Mouse (Mus musculus) thymus, postnatal 4 days (tissue): ENCODE measurements around the gene Fam98c.
A peak's percentile ranks its signal among the peaks of the same experiment; 100 is the strongest.
"Not testable (repeated sequence)": the region's sequence is repeated elsewhere in the genome, so short reads cannot be mapped to it uniquely, and the experiment has no call there.

Experiments
- DNase-seq: peaks from one replicate; pipeline ENCODE4 v3.0.0; 2021

The Fam98c gene

DNA sequence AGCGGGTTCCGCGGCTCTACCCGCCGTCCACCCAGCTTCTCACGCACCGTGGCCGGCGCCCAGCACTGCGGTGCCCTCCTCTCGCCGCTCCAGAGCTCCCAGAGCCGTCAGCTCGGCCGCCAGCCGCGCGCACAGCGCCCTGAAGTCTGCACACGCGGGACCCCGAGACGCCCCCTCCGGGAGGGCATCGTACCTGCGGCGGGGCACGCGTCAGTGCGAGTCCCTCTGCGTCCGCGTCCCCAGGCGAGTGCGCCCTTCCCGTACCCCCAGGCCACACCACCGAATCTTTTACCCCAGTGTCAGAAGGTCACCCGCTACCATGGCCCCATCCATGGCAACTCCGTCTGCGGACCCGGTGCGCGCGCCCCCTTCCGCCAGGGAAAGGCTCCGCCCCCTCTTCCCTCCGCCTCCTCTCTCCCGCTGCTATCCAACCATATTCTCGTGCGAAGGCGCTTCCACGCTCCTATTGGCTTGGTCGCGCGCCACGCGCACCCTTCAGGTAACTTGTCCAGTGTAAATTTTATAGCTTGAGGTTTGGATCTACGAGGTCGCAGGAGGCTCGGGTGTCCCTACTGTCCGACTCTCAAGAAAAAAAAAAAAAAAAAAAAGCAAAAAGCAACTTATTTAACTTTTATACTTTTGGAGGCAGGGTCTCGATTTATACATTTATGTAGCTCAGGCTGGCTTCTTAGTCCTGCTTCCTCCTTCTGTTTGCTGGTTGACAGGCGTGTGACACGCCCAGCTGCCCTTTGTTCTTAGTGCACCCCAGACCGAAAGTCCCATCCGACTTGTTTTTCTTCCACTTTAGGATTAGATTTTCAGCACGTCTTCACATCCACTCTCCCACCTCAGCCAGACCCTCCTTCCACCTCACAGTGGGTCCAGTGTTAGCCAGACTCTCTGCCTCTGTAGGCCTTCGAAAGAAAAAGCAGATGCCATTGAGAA is at the start of gene Fam98c:
TSS of gene Fam98c (minus strand) at position 397 of the 945 bp plus-strand sequence.
- DNase-seq: peak; percentile 89

DNA sequence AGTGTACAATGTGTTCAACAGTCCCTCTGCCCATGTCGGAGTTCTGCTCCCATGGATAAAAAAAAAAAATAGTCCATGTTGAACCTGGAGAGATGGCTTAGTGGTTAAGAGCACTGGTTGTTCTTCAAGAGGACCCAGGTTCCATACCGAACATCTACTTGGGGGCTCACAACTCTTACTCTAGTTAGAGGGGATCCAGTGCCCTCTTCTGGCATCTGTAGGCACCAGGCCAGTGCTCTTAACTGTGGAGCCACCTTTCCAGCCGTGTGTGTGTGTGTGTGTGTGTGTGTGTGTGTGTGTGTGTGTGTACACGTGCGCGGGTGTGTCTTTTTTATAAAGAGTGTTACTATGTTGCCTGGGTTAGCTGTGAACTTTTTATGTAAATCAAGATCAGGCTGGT is 46.5 kb upstream of the Fam98c start:
- peak; percentile 44 for DNase-seq

DNA sequence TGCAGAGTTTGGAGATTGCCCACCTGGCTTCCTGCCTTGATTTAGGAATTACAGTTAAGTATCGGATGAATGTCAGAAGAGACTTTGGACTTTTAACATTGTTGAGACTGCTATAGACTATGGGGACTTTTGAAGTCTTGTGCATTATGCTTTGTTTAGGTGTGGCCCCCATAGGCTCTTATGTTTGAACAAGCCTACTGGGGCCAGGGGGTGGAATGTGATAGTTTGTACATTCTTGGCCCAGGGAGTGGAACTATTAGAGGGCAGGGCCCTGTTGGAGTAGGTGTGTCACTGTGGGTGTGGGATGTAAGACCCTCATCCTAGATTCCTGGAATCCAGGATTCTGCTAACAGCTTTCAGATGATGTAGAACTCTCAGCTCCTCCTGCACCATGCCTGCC is 38.2 kb upstream of the Fam98c start:
- not testable (repeated sequence) for DNase-seq

DNA sequence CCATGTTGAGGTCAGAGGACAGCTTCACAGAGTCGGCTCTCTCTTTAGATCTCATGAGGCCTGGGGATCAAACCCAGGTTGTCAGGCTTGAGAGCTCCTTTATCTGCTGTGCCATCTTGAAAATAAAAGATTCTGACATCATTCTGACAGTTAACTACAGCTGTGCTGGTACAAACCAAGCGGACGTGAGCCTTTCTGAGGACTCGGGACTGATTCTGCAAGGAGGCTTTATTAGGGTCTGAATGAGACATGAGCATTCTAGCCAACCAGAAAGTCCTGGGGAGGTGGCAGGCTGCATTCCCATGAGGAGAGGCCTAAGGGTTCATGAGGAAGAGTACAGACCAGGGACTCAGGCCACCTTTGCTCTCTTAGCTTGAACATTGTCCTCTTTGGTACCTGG is 25.3 kb upstream of the Fam98c start:
- not testable (repeated sequence) for DNase-seq

DNA sequence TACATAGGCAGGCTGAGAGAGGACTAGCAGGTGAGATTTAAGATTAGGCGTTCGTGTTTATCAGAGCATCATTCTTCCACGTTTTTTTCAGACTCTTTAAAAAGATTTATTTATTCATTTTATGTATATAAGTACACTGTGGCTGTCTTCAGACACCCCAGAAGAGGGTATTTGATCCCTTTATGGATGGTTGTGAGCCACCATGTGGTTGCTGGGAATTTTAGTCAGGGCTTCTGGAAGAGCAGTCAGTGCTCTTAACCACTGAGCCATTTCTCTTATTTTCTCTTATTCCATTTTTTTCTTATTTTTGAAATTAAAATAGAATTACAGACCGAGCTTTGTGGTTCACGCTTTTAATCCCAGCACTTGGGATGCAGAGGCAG is 24.8 kb upstream of the Fam98c start:
- no peak for DNase-seq

DNA sequence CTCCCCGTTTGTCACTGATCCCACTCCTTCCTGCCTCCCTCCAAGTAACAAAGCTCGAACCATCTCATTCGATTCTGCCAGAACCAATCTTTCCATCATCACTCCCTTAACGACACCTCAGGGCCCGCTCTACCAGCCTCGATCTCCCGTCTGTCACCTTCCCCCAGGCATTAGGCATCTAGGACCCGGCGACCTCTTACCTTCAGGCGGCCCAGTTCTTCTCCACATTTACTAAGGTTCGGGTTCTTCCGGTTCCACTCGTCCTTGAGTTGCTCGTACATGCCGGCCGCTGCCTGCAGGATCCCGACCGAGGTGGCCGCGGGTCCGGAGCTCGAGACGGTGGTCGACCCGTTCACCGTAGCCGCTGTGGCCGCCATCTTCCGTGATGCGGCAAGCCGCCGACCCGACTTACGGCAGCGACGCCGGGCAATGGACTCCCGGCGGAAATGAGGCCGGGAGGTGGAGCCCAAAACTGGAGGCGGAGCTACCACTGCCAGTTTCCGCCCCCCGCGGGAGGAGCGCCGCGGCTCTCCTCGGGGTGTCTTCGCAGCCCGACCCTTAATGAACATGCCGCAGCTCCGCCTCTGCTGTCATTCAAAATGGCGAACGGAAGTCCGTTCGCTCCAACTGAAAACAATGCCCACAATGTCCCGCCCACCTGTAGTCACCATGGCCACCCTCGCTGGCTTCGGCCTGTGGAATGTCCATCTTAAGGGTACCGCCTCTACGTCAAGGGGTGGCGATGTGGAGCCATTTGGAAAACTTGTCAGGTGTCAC is 24.2 kb upstream of the Fam98c start, which contains the start of gene Psmd8:
TSS of gene Psmd8 (minus strand) at position 625 of the 777 bp plus-strand sequence.
- DNase-seq: peak; percentile 97

DNA sequence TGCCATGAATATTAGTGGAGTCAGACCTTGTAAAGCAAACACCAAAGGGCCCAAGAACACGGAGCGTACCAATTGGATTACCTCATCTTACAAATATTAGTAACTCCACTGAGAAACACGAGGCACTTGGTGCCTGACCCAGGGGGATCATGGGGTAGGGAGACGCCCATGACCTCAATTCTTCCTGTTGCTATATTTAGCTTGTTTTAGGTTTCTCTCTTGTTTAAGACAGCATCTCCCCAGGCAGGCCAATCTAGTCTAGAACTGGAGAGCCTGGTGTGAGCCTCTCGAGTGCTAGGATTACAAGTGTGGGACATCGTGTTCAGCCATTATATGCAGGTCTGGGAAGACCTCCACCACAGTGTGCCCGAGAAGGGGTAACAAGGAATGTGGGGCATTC is 23.3 kb upstream of the Fam98c start:
- peak; percentile 15 for DNase-seq

DNA sequence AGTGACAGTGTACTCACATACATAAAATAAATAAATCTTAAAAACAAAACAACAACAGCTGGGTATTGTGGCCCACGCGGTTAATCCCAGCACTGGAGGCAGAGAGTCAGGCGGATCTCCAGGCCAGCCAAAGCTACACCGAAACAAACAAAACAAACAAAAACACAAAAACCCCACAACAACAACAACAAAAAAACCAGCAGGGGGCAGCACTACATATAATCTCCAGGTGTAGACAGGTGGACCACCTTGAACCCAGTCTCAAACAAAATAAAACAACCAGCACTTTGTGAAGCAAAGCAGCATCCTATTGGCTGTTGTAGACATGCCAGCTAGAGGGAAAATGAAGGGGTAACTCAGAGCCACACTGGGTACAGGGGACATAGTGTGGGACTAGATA is 22.1 kb upstream of the Fam98c start:
- peak; percentile 41 for DNase-seq

DNA sequence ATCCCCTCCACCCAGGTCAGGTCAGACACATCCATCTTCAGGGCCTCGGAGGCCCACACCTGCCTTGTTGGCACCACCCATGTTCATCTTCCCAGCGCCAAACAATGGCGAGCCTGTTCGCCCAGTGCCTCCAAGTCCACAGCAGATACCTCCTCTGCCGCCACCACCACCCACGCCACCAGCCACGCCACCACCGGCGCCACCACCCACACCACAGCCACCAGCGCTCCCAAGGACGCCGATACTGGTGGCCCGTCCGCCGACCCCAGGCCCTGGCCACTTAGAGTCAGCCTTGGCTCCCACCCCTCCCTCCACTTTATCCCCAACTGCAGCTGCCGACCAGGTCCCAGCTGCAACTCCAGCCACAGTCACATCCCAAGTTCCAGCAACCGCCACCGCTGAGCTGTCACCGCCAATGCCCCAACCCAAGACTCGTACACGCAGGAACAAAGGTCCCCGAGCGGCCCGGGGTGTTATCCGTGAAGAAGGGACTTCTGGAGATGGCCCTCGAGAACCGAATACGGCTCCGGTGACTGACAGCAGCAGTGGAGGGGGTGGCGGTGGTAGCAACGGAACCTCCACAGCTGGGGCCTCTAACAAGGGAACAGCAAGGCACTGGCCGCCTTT is 16.5 kb upstream of the Fam98c start:
- DNase-seq: peak; percentile 26

DNA sequence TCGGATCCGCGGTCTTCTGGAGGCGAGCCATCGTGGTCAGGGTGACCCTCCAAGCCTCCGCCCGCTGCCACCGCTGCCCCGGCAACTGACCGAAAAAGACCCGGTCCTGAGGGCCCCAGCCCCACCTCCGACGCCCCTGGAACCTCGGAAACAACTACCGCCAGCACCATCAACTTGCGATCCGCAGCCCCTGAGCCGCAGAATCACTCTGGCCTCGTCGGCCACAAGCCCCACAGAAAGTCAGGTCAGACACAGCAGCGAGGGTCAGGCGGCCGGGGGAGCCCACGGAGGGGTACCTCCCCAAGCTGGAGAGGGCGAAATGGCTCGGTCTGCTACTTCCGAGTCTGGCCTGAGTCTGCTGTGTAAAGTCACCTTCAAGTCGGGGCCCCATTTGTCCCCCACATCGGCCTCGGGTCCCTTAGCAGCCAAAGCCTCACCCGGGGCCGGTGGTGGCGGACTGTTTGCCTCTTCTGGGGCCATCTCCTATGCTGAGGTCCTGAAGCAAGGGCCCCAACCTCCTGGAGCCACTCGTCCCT is 15.6 kb upstream of the Fam98c start:
- no peak for DNase-seq

DNA sequence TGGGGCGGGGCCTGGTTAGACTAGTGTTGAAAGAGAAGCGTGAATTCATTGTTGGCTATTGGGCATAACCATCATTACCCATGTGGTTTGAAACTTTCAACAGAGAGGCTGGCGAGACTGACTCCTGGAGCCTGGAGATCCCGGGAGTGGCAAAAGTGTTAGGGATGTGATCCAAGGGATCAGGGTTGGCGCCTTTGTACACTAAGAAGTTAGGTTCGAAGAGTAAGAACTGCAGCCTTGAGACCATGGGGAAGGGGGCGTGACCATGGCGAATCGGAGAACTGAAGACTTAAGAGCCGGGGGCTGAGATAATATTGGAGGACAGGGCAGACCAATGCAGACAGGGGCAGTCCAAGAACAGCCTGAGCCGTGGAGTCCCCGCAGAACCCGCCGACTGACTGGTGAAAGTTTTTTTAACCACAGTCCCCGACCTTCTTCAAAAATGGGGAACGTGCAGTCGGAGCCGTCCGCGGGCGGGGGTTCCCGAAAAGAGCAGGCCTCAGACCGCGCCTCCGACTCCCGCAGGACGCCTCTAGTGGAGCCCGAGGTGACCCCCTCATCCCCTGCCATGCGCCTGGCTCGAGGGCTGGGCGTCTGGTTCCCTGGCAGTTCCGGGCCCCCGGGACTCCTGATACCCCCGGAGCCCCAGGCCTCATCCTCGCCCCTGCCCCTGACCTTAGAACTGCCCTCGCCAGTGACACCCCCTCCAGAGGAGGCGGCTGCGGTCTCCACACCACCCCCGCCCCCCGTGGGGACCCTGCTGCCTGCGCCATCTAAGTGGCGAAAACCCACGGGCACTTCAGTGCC is 14.9 kb upstream of the Fam98c start:
- peak; percentile 47 for DNase-seq

DNA sequence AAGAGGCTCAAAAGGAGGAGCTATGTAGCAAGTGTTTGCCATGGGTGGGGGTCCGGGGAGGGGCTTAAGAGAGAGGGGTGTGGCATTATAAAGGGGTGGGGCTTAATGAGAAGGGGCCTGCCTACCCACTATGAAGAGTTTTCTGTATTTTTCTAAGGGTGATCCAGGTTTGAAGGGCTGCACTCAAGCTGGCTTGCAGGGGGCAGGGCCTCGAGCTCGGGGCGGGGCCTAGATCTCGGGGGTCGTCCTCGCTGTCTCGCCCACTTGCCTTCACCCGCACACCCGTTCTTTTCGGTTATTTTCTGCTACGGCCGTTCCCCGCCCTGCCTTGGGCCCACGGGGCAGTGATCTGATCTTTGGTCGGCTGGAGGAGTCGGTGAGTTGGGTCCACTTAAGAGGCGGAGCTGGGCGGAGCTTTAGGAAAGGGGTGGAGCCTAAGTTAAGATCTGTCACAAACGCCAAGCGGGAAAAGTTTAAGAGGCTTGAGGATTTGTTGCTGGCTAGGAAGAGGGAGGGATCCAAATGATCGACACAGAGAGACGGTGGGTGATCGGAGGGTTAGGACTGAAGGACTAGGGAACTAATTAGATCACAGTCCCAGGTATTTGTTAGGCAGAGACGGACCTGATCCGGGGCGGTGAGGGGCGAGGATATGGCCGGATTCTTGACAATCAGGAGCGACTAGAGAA is 14.2 kb upstream of the Fam98c start, which contains the start of the genes Ggn and Spred3:
TSS of gene Ggn (plus strand) at position 145 of the 689 bp plus-strand sequence.
TSS of gene Spred3 (minus strand) at position 346 of the 689 bp plus-strand sequence.
- DNase-seq: peak; percentile 52

DNA sequence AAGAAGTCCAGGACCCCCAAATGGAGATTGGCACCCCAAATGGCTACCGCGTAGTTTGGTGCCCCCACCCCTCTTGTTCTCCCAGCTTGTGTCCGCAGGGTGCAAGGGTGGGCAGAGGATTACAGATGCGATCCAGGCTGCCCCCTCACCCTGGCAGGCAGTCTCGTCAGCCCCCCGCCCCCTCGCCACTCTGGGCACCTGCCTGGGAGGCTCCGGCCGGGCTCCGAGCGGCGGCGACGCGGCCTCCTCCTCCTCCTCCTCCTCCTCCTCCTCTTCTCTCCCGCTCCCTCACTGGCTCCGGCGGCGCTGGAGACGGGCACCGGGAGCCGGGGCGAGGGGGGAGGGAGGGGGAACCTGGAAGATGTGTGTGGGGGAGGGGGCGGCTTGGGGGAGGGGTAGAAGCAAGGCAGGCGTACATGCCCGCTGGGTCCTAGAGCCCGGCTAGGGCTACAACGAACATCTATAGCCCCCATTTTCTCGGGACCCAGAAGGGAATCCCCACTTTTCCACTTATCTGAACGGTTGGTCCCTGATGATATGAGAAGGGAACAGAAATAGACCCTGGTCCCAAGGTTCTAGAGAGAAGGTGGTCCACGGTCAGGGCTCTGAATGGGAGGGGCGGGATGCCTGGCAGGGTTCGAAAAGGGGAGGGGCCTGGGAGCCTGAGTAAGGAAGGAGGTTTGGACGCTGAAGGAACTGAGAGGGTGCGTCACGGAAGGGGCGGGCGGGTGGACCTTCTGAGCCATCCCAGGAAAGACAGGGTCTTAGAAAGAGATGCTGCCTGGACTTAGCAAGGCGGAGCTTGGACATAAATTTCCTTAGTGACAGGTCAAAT is 13.4 kb upstream of the Fam98c start:
- DNase-seq: peak; percentile 52

DNA sequence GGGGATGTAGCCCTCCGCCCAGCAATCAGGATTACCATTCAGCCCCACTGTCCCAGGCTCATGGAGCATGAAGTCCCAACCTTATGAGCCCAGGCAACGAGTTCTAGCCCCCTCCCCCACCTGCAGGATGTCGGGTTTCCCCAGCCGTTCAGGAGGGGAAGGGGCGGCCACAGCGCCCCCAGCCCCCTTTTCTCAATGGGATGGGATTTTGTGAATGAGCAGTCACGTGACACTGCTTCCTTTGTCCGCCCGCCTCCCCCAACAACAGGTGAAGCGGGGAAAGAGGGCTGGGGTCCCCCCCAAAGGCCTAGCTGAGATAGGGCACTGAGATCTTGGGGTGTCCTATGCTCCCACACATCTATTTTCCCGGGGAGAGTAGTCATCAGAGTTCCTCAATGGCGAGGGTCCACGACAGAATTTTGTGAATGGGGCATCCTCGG is 12.8 kb upstream of the Fam98c start:
- DNase-seq: peak; percentile 43

DNA sequence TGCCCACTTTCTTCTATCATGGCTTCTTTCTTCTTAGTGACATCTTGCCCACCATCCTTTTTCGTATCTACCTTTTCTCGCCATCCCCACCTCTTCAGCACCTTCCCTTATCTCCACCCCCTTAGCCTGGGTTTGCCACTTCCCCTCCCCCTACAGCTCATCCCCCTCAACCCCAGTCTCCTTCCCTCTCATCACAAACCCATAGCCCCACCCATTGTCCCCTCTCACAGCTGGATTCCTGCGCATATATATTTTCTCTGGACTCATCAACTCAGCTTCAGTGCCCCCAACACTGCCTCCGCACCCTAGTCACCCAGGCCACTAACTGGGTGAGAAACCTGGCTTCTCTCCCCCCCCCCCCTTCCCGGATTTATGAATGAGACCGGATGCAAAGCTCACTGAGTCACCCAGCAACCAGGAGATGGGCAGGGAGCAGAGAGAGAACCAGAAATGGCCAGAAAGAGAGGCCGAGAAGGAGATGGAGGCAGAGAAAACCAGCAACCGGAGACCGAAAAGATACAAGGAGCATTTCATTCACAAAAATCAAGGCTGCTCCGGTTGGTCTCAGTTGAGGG is 12.2 kb upstream of the Fam98c start:
- no peak for DNase-seq

DNA sequence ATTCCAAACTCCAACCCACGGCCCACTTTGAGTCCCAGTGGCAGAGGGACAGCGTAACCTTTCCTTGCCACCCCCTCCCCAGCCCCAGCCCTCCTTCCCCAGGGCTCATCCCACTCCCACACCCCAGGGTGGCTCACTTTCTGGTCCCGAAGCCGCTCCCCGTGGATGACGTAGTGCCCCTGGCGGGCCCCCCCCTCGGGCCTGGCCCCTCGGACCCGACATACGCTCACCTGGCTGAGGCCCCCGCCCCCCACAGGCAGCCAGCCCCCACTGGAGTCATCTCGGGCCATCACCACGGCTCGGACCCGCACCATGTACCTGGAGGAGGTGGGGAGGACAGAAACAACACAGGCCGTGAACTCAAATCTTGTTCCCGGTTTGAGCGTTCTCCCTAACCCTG is 11.6 kb upstream of the Fam98c start:
- DNase-seq: no peak

DNA sequence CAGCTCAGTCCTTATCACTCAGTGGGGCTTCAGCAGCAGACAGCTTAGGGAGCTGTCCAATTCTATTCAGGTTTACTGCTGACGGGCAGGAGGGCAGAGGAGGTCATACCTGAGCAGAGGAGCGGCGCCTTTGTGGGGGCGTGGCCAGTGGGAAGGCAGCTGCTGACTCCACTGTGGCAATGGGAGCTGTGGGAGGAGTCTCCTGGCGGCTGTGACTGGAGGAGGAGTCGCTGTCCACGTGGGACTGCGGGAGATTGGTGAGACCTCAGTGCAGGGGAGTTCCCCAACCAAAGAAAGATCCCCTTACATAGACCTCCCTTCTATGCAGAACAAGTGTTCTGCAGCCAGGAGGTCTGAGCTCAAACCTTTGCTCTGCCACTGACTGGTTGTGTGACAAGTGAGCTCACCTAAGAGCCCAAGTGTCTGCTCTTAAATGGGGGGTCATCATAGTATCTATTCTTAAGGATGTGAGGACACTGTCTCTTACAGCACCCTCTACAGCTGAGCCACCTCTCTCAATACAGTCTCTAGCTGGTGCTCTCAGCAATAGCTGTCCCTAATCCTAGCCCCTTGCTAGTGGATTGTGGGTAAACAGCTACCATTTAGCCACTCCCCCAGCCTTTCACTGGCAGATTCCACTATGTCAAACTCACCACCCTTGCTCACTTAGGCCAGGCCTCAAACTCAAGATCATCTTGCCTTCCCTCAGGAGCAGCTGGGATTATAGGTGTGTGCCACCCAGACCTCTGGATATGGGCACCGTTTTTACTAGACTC is 6.9 kb upstream of the Fam98c start:
- peak; percentile 67 for DNase-seq

DNA sequence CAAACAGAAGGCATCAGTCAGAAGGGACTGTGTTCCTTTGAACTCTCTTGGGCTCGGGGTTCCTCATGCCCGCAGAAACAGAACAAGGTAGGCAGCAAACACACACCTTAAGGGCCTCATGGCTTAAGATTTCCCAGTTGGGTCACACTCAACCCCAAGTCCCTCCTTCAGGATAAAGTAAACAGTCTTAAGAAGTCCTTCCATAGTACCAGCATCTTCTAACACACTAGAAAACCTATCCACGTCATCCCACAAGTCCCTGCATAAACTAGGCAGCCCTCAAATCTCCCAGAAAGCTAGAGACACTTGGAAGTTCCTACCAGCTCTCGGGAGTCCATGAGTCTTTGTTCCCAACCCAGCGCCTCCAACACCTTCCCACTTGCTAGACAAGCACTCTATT is 6.3 kb upstream of the Fam98c start:
- no peak for DNase-seq

DNA sequence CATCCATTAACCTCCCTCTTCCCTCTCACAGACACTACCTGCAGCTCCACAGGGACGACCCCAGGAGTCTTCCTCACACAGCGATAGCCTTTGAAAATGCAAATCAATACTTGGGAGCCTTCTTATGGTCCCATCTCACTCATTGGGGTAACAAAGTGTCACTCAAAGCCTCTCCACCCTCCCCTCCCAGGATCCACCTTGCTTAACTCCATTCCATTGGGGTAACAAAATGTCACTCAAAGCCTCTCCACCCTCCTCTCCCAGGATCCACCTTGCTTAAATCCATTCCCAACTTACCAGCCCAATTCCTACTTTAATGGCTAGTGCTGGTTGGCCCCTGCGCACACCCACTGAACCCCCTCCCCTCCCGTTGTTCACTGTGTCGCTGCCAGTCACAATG is 2.2 kb upstream of the Fam98c start:
- no peak for DNase-seq
